ENCODE assay signal across 13 mouse cellular contexts in the genomic region with DNA sequence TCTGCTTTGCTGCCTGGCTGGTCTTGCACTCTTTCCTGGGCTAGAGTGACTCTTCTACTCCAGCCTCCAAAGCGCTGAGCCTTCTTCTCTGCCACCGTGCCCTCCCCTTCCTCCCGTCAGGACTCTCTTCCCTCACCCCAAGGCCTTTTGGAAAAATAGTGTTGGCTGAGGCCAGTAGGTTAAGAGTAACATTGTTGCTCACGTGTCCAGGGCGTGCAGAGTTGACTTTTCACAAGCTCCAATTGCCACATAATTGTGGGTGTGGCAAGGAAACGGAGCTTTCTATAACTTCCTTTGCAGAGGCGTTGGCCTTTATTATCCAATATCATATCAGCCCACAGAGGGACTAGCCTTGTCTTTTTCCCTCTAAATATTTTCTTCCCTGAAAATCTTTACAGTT. TPM values are rescaled to one million over a fixed set of nuclear protein-coding genes. Genes with fewer than 3 reads are reported as not detected.
DNase-seq lines count a peak whose midpoint lies in the region; ATAC-seq and TF ChIP-seq lines count a peak whose summit lies in the region.
"Had no signal": no experiment of that assay in that cellular context is flagged by ENCODE, and none has a peak within 500 bp of the region (broad histone marks: within the 10 kb centered on the region; RNA-seq: fewer than 3 reads in every experiment).

No protein-coding gene starts in this region.

- H3K4me3 ChIP-seq in intestine, postnatal 0 days (ENCODE audit: low read depth, low read length) = no peak overlapping the region
- H3K4me3 ChIP-seq: embryonic facial prominence, embryonic 15.5 days; heart, embryonic 10.5 days; hindbrain, embryonic 10.5 days had no signal

- no peak for TF ChIP-seq CTCF in intestine, postnatal 0 days (IDR thresholded peaks at IDR 0.05; ENCODE audit: low read depth)

- ATAC-seq in intestine, postnatal 0 days = peak; percentile 68

- DNase-seq in heart, adult 11 months = peak; percentile 89
- no peak for DNase-seq in heart, adult 8-10 months (ENCODE audit: low spot score)
- peak; percentile 75 for DNase-seq in adrenal gland, postnatal 14 days
- DNase-seq in monocyte, adult 2 months (ENCODE audit: low read depth in 1 of 2, low spot score in 2 of 2) = peak; percentile 40 to 50
- DNase-seq in left cerebral cortex, adult 9 months (ENCODE audit: low spot score in 2 of 2) = no peak
- no peak for DNase-seq in frontal cortex, postnatal 36 days (ENCODE audit: low spot score in 2 of 2)
- DNase-seq in urinary bladder, postnatal 10 days (ENCODE audit: low spot score) = no peak
- DNase-seq: cerebellum, postnatal 25 days had no signal

- 34% methylated on average over 7 of the region's 7 CpGs for WGBS in intestine, postnatal 0 days

- H3K4me1 ChIP-seq in intestine, postnatal 0 days (replicated peaks; ENCODE audit: control insufficient read depth, insufficient read depth, low read length) = peaks cover 4% of the 10 kb centered on the region; the same call in 1 of the 2 replicates
- H3K4me1 ChIP-seq: embryonic facial prominence, embryonic 15.5 days; hindbrain, embryonic 10.5 days had no signal

- 0 out of 2 replicates have a peak overlapping the region, but pooled peaks have one; percentile 29 for H3K27ac ChIP-seq in intestine, postnatal 0 days (ENCODE audit: low read depth, low read length)
- H3K27ac ChIP-seq: embryonic facial prominence, embryonic 15.5 days; heart, embryonic 10.5 days; hindbrain, embryonic 10.5 days; kidney, postnatal 0 days had no signal

- H3K9ac ChIP-seq in intestine, postnatal 0 days (ENCODE audit: low read depth, low read length) = no peak overlapping the region
- H3K9ac ChIP-seq: embryonic facial prominence, embryonic 15.5 days had no signal

- no peaks in the 10 kb centered on the region for H3K27me3 ChIP-seq in intestine, postnatal 0 days (replicated peaks; ENCODE audit: control insufficient read depth, insufficient read depth, low read length)
- H3K27me3 ChIP-seq: embryonic facial prominence, embryonic 15.5 days had no signal

- no peak overlapping the region for H3K4me2 ChIP-seq in intestine, postnatal 0 days (replicated peaks; ENCODE audit: low read depth)
- H3K4me2 ChIP-seq: embryonic facial prominence, embryonic 15.5 days had no signal

- H3K36me3 ChIP-seq in intestine, postnatal 0 days (ENCODE audit: control insufficient read depth, insufficient read depth) = peaks cover 40% of the 10 kb centered on the region

- H3K9me3 ChIP-seq in intestine, postnatal 0 days (ENCODE audit: control insufficient read depth) = no peaks in the 10 kb centered on the region
- H3K9me3 ChIP-seq: embryonic facial prominence, embryonic 15.5 days; heart, embryonic 10.5 days; hindbrain, embryonic 10.5 days had no signal

RNA-seq across cellular contexts. Expression of a gene that starts 15.7 kb away (rescaled TPM):
- 10 to 100 TPM; 16.0 to 21.4 (median 16.7) TPM for total RNA-seq in heart, adult 8-10 months (2022)
- 36.9 and 42.1 TPM in 2 replicates for total RNA-seq in adrenal gland, postnatal 14 days (2021)
- polyA plus RNA-seq in intestine, postnatal 0 days (2015; fragmentation: Nextera tagmentation; extraction: Ambion mirVana) = 17.5 and 18.8 TPM in 2 replicates

RNA-seq across cellular contexts. Expression of a gene that starts 17.9 kb away (rescaled TPM):
- 10 to 100 TPM; 78.5 to 83.2 (median 80.7) TPM for total RNA-seq in heart, adult 8-10 months (2022)
- total RNA-seq in adrenal gland, postnatal 14 days (2021) = 92.4 and 97.3 TPM in 2 replicates
- 75.6 and 81.8 TPM in 2 replicates for polyA plus RNA-seq in intestine, postnatal 0 days (2015; fragmentation: Nextera tagmentation; extraction: Ambion mirVana)

Comparison
In these comparisons a context has a peak if more than half of its experiments do, and no peak if none do; other contexts are left out.
1. DNase-seq: peak in heart, adult 11 months (single experiment), adrenal gland, postnatal 14 days (single experiment) and monocyte, adult 2 months (2 of 2); none in heart, adult 8-10 months (single experiment), left cerebral cortex, adult 9 months (0 of 2), frontal cortex, postnatal 36 days (0 of 2) and urinary bladder, postnatal 10 days (single experiment).